ENCODE assay signal across 9 mouse cellular contexts in genomic region chr11:77467784-77468183, GRCm38 (mm10). TPM values are rescaled to one million over a fixed set of nuclear protein-coding genes. Genes with fewer than 3 reads are reported as not detected.
DNase-seq lines count a peak whose midpoint lies in the region; ATAC-seq lines count a peak whose summit lies in the region.
"Had no signal": no experiment of that assay in that cellular context is flagged by ENCODE, and none has a peak within 500 bp of the region (broad histone marks: within the 10 kb centered on the region; RNA-seq: fewer than 3 reads in every experiment).

No protein-coding gene starts in this region.

- ATAC-seq in forebrain, embryonic 14.5 days = 0 out of 2 replicates have a peak, but pooled peaks have one; percentile 50
- peak; percentile 72 to 80 for ATAC-seq in hematopoietic stem cell, adult 5-6 weeks (replicated peaks in 1 of 2; ENCODE audit: insufficient read depth in 1 of 2, low FRiP score in 2 of 2, low TSS enrichment in 1 of 2, low read depth in 1 of 2, poor library complexity in 2 of 2, severe bottlenecking in 2 of 2)

- peaks cover 1% of the 10 kb centered on the region for H3K4me1 ChIP-seq in forebrain, embryonic 14.5 days (ENCODE audit: control insufficient read depth, insufficient read depth, low read length)

- H3K27ac ChIP-seq in forebrain, embryonic 14.5 days (ENCODE audit: low read depth, low read length) = no peak overlapping the region
- H3K27ac ChIP-seq: macrophage had no signal

- H3K4me2 ChIP-seq in forebrain, embryonic 14.5 days (ENCODE audit: low read length) = 0 out of 2 replicates have a peak overlapping the region, but pooled peaks have one; percentile 7

- no peak overlapping the region for H3K9ac ChIP-seq in forebrain, embryonic 14.5 days (ENCODE audit: low read length)

- 14% methylated on average over 20 of the region's 20 CpGs for WGBS in forebrain, embryonic 14.5 days

- peaks cover 24% of the 10 kb centered on the region for H3K36me3 ChIP-seq in forebrain, embryonic 14.5 days (ENCODE audit: control insufficient read depth, insufficient read depth, low read length)

- H3K27me3 ChIP-seq in forebrain, embryonic 14.5 days (replicated peaks; ENCODE audit: control insufficient read depth, insufficient read depth, low read length) = peaks cover 22% of the 10 kb centered on the region

- peak; percentile 69 for DNase-seq in MEL-GATA-1-ER (ENCODE audit: extremely low read depth, low read depth)
- DNase-seq in c-Kit-positive CD71-positive TER-119-negative erythroid progenitor cells, embryonic 14.5 days (ENCODE audit: low read depth) = peak; percentile 63
- peak; percentile 76 for DNase-seq in forebrain, embryonic 14.5 days (ENCODE audit: low spot score)
- DNase-seq in layer of hippocampus, postnatal 10 days (ENCODE audit: low spot score in 2 of 2) = peak; percentile 80 to 87
- DNase-seq in lung, postnatal 36 days = peak; percentile 89
- DNase-seq in right cerebral cortex, adult 18-20 months = peak; percentile 72
- peak; percentile 85 for DNase-seq in urinary bladder, postnatal 14 days (ENCODE audit: low spot score)

- H3K4me3 ChIP-seq in forebrain, embryonic 14.5 days (ENCODE audit: low read depth, low read length) = no peak overlapping the region

- no peaks in the 10 kb centered on the region for H3K9me3 ChIP-seq in forebrain, embryonic 14.5 days (replicated peaks; ENCODE audit: control insufficient read depth, low read length)

RNA-seq across cellular contexts. Expression of gene Coro6, which starts 5.6 kb away (rescaled TPM):
- 0.06 TPM in 1 of 2 replicates, not detected in the other for polyA plus RNA-seq in forebrain, embryonic 14.5 days (2014; fragmentation: Nextera tagmentation; extraction: Ambion mirVana)
- total RNA-seq in hematopoietic stem cell, adult 5-6 weeks (2017) = not detected in 2 replicates
- 10 to 100 TPM in 1 of 2 experiments, 1 to 10 TPM in 1; 9.3 to 13.2 TPM for total RNA-seq in layer of hippocampus, postnatal 10 days (2021)
- polyA plus RNA-seq: macrophage had no signal

RNA-seq across cellular contexts. Expression of gene Ankrd13b, which starts 21.7 kb away (rescaled TPM):
- 25.3 and 32.7 TPM in 2 replicates for polyA plus RNA-seq in forebrain, embryonic 14.5 days (2014; fragmentation: Nextera tagmentation; extraction: Ambion mirVana)
- total RNA-seq in hematopoietic stem cell, adult 5-6 weeks (2017) = 8.1 and 13.2 TPM in 2 replicates
- total RNA-seq in layer of hippocampus, postnatal 10 days (2021) = 100 to 1,000 TPM; 149 to 153 TPM

RNA-seq across cellular contexts. Expression of gene Git1, which starts 25.6 kb away (rescaled TPM):
- 16.3 and 18.7 TPM in 2 replicates for polyA plus RNA-seq in forebrain, embryonic 14.5 days (2014; fragmentation: Nextera tagmentation; extraction: Ambion mirVana)
- 22.1 and 24.1 TPM in 2 replicates for total RNA-seq in hematopoietic stem cell, adult 5-6 weeks (2017)
- 100 to 1,000 TPM; 151 to 166 TPM for total RNA-seq in layer of hippocampus, postnatal 10 days (2021)

RNA-seq across cellular contexts. Expression of gene Abhd15, which starts 47.1 kb away (rescaled TPM):
- 1.2 and 1.8 TPM in 2 replicates for polyA plus RNA-seq in forebrain, embryonic 14.5 days (2014; fragmentation: Nextera tagmentation; extraction: Ambion mirVana)
- total RNA-seq in hematopoietic stem cell, adult 5-6 weeks (2017) = 12.3 and 19.1 TPM in 2 replicates
- 1 to 10 TPM; 1.1 to 1.2 TPM for total RNA-seq in layer of hippocampus, postnatal 10 days (2021)

RNA-seq across cellular contexts. Expression of gene Trp53i13, which starts 48.0 kb away (rescaled TPM):
- 16.3 and 16.6 TPM in 2 replicates for polyA plus RNA-seq in forebrain, embryonic 14.5 days (2014; fragmentation: Nextera tagmentation; extraction: Ambion mirVana)
- 5.0 and 5.4 TPM in 2 replicates for total RNA-seq in hematopoietic stem cell, adult 5-6 weeks (2017)
- total RNA-seq in layer of hippocampus, postnatal 10 days (2021) = 1 to 10 TPM; 6.5 to 7.9 TPM

Comparison
In these comparisons a context has a peak if more than half of its experiments do, and no peak if none do; other contexts are left out.
1. RNA of gene Coro6, which starts 5.6 kb away (total RNA-seq): 9.3 to 13.2 TPM in layer of hippocampus, postnatal 10 days; not detected in hematopoietic stem cell, adult 5-6 weeks; every median in the first group is over 10 times any median in the second.
2. RNA of gene Ankrd13b, which starts 21.7 kb away (total RNA-seq): 149 to 153 TPM in layer of hippocampus, postnatal 10 days; 8.1 to 13.2 TPM in hematopoietic stem cell, adult 5-6 weeks; every median in the first group is over 10 times any median in the second.
3. Peak in every context shown above with its lines, with median percentiles within 50 percentile points of each other: DNase-seq.